Mouse (Mus musculus): Measurements from ENCODE around the gene Itpr2. TPM values are rescaled to one million over a fixed set of nuclear protein-coding genes. Genes with fewer than 3 reads are reported as not detected.

Gene Itpr2
- polyA plus RNA-seq, 1 experiment = 8.5 TPM

DNA sequence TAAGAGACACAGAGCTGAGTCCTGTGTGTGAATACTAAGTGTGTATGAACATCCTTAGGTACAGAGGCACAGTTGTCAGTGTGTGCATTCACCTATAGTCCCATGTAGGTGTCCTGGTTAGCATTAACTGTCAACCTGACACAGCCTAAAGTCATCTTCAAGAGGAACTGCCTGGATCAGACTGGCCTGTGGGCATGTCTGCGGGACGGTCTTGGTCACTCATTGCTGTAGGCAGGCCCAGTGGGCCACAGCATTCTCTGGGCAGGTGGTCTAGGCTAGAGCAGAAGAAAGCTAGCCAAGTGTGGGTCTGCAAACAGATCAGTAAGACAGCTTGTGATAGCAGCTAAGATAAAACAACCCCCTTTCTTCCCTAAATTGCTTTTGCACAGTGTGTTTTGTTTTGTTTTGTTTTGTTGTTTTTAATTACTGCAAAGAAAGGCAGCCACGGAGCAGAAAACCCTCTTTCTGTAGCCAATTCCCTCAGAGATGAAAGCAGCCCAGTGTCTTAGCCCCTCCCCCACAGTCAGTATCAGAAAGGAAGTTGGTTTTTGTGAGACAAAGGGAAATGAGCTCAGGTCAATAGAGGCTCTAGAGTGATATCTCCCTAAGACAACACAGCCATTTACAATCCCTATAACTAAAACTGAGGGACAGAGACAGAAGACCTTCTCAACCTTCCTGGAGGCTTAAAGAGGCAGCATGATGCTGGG lies 422.1 kb downstream of the Itpr2 start:
- no peak for DNase-seq (ENCODE audit: extremely low spot score in 1 of 2, low spot score in 1 of 2)

DNA sequence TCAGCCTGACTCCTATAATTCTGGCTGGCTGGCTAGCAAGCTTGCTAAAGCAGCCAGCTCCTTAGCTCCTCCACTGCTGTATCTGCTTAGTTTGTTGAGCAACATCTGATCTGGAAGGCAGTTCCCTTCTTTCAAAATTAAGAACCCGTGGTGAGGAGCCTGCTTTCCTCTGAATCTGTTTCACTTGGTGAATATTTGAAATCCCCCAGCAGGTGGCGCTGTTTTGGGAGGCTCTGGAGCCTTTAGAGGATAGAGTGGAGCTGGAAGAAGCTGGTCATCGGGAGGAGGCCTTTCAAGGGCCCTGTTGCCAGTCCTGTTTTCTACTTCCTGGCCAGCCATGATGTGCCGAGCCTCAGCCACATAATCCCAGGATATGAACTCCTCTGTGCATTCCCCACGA lies 422.8 kb downstream of the Itpr2 start:
- DNase-seq (ENCODE audit: extremely low spot score in 1 of 2, low spot score in 1 of 2) = peak; percentile 34 to 84

DNA sequence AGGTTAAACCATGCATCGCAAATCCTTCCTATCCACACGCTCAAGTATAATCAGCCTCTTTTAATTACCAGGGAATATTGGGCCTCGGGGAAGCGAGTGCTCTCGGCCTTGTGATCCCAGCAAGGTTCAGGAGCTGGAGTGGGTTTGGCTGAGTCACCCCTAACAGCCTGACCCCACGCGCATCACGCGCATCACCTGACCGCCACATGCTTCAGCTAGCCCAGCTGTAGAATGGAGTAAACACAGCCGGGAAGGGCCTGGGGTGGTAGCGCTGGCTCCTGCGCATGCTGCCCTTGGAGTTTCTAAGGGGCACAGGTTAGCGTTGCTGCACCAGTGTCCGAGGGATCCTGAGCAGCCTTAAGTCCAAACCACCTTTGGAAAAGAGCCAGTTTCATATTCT lies 423.9 kb downstream of the Itpr2 start:
- no peak for DNase-seq (ENCODE audit: extremely low spot score in 1 of 2, low spot score in 1 of 2)

DNA sequence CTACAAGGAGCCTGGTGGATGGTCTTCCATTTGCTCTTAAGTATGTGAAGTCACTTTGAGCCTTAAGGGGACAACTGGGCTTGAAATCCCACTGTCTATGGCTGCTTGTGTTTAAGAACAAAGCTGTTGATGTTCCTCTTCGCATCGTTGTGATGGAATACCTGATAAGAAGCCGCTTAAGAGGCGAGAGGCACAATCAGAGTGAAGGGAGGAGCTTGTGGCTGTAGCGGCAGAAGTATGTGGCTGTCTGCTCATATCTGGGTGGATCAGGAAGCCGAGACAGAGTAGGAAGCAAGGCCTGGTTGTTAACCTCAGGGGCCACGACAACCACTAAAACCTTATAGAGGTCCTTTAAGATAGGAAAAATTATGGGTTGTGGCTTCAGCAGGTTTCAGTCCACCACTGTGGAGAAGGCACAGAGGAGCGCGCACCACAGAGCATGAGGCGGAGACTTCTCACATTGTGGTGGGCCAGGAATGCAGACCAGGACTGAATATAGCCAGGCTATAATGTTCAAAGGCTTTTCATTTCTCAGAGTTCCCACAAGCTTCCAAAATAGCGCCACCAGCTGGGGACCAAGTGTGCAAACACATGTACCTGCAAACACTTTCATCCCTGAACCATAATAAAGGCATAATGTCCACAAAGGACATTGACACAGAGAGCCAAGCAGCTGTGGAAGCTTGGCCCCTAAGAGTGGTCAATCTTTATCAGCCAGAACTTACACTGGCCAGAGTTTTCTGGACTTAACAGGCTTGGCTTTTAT lies 424.7 kb downstream of the Itpr2 start:
- DNase-seq (ENCODE audit: extremely low spot score in 1 of 2, low spot score in 1 of 2) = no peak

DNA sequence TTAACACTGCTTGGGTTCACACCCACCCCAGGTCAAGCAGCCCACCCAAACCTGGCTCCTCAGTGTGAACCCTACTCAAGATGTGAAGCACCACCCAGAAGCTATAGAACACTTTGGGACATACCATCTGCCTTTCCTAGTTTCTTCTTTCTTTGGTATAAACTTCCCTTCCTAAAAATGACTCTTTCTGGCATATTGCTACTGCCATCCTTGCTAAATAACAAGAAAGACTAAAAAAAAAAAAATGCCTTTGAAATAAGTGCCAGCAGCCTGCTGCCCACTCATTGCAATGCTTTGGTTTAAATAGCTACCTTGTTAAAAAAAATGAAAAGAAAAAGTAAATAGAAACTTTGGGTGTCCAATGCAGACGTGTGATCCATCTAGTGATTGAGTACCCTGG lies 429.2 kb downstream of the Itpr2 start:
- DNase-seq (ENCODE audit: extremely low spot score in 1 of 2, low spot score in 1 of 2) = no peak

DNA sequence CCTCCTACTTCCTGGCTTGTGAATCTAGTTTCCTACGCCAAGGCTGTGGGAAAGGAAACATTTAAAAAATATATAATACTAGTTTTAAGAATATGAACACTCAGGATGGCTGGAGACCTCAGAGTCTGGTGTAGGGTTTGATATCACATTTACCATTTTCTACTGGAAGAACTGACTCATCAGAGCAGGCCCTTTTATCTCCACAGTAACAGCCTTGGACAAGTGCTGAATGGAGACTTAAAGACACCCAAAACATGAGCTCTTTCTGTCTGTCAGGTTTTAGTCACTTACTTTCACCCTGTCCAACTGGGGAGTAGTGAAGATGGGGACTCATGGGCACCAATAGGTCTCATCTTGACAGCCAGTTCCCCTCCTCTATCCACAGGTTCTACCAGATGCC lies 430.1 kb downstream of the Itpr2 start:
- no peak for DNase-seq (ENCODE audit: extremely low spot score in 1 of 2, low spot score in 1 of 2)

Other genes with a start within 250 kb of the Itpr2 start
- gene Fgfr1op2, start 75.0 kb upstream of the Itpr2 start, polyA plus RNA-seq (2012; rRNA removed) = 74.8 and 75.5 TPM in 2 replicates
- gene Ints13, start 75.6 kb upstream of the Itpr2 start, polyA plus RNA-seq (2012; rRNA removed) = 83.2 and 87.5 TPM in 2 replicates
- 65.5 and 68.3 TPM in 2 replicates for gene Med21, start 140.3 kb upstream of the Itpr2 start, polyA plus RNA-seq (2012; rRNA removed)
- gene Tm7sf3, start 140.6 kb upstream of the Itpr2 start, polyA plus RNA-seq (2012; rRNA removed) = 27.6 and 29.3 TPM in 2 replicates
- gene Stk38l, start 222.8 kb upstream of the Itpr2 start, polyA plus RNA-seq (2012; rRNA removed) = 17.8 and 18.3 TPM in 2 replicates